Mouse (Mus musculus): ENCODE measurements around the gene Olfr114.

Olfr114 gene

GRCm38 (mm10) chr17:37592643-37593042 lies at the start of gene Olfr114:
TSS of gene Olfr114 (minus strand) at chr17:37592743.
- in situ Hi-C loops (cut with MboI; ENCODE audit: low pct_unique_long_range_greater_than_20kb in 1 of 2, low sequenced_read_pairs in 2 of 2, unreplicated experiment in 1 of 2), result no loop called here

DNA sequence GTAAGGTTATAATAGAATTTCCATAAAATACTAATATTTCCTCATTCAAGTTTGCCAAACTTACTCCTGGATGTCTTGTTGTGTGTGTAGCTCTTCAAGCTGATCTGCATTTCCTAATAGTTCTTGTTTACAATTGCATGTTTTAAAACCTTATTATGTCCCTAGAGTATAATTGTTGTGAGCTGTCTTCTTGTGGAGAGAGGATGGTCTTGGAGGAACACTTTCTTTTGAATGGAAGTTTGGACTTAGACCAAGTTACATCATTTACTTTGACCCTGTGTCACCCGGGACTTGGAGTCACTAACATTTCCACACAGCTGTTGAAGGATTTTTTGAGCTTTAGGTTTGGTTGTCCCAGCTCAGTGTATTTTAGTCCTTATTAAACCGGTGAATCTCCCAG lies 34.5 kb upstream of the Olfr114 start, which contains the start of the genes Olfr115 and Olfr116:
TSS of gene Olfr115 (minus strand) at position 101 of the 400 bp plus-strand sequence.
TSS of gene Olfr116 (minus strand) at position 191 of the 400 bp plus-strand sequence.
- in situ Hi-C loops (cut with MboI; ENCODE audit: low pct_unique_long_range_greater_than_20kb in 1 of 2, low sequenced_read_pairs in 2 of 2, unreplicated experiment in 1 of 2), result no loop called here

DNA sequence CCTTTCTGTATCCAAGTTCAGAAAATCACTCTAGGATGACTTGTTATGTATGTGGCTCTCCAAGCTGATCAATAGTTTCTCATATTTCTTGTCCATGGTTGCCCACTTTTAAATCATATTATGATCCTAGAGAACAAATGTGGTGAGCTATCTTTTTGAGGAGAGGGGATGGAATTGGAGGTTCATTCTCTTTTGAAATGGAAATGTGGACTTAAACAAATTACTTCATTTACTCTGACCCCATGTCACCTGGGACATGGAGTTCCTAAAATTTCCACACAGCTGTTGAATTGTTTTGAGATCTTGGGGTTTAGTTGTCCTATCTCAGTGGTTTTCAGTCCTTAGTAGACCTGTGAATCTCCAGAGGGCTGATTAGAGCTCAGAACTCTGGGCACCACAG lies 15.0 kb downstream of the Olfr114 start, which contains the start of gene Olfr113:
TSS of gene Olfr113 (minus strand) at position 101 of the 400 bp plus-strand sequence.
- in situ Hi-C loops (cut with MboI; ENCODE audit: low pct_unique_long_range_greater_than_20kb in 1 of 2, low sequenced_read_pairs in 2 of 2, unreplicated experiment in 1 of 2), result no loop called here

DNA sequence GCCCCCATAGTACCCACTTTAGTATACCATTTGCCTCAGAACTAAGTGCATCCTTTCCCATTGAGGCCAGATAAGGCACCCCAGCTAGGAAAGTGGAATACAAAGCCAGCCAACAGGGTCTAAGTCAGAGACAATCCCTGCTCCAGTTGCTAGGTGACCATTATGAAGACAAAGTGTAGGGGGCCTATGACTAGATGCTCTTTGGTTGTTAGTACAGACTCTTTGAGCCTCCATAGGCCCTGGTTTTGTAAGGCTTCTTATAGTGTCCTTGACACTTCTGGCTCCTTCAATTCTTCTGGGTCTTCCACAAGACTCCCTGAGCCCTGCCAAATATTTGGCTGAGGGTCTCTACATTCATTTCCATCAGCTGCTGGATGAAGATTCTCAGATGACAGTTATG lies 23.2 kb downstream of the Olfr114 start, which contains the start of gene Olfr112:
TSS of gene Olfr112 (minus strand) at position 101 of the 400 bp plus-strand sequence.
- in situ Hi-C loops (cut with MboI; ENCODE audit: low pct_unique_long_range_greater_than_20kb in 1 of 2, low sequenced_read_pairs in 2 of 2, unreplicated experiment in 1 of 2), result no loop called here

GRCm38 (mm10) chr17:37558913-37559615 lies 33.5 kb downstream of the Olfr114 start:
- in situ Hi-C loops (cut with MboI; ENCODE audit: low pct_unique_long_range_greater_than_20kb in 1 of 2, low sequenced_read_pairs in 2 of 2, unreplicated experiment in 1 of 2), result no loop called here

DNA sequence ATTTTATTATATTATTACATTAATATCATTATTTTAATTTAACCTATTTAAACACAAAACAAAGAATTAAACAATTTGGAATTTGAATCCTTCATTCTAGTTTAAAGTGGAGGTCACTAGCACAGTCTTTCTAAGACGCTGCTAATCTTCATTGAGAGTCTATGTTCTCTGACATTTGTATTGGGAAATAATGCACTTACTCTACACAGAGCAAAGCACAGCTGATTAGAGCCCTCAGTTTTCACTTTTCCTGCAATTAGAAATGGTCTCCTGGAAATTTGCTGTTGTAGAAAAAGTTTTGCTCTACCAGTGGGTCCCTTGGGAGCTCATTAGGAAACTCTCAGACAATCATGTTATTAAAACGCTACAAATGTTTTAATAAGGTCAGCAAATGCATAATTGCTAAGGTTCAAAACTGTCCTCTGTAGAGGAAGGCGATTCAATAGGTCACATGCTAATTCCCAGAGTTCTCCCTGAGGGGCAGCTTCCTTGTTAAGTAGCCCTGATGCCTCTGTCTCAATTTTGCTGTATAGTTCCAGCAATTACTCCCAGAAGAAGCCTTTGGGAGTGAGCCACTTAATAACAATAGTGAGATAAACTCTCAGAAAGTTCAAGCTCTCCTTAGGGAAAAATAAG lies 48.6 kb downstream of the Olfr114 start:
- in situ Hi-C loops (cut with MboI; ENCODE audit: low pct_unique_long_range_greater_than_20kb in 1 of 2, low sequenced_read_pairs in 2 of 2, unreplicated experiment in 1 of 2), result no loop called here

GRCm38 (mm10) chr17:37541454-37542119 lies 51.0 kb downstream of the Olfr114 start:
- in situ Hi-C loops (cut with MboI; ENCODE audit: low pct_unique_long_range_greater_than_20kb in 1 of 2, low sequenced_read_pairs in 2 of 2, unreplicated experiment in 1 of 2), result no loop called here

Measured in mouse embryonic stem cell (cell line).